Mouse (Mus musculus) embryonic facial prominence, embryonic 13.5 days (tissue): ENCODE measurements around the gene Frmd8. TPM values are rescaled to one million over a fixed set of nuclear protein-coding genes. Genes with fewer than 3 reads are reported as not detected.
A peak's percentile ranks its signal among the peaks of the same experiment; 100 is the strongest.

ENCODE experiments used
- ATAC-seq: fragments of 200-750 bp; cut with Nextera tagmentation; 2 replicates; pipeline ENCODE4 v1.8.0; 2017; ENCODE audit warnings: low read depth; ENCODE audit not compliant: insufficient number of reproducible peaks, insufficient read depth, low FRiP score, low TSS enrichment
- H3K27ac ChIP-seq: fragments of 300-500 bp; sonication (generic); 2 replicates; pipeline ENCODE4 v1.5.1; 2015; ENCODE audit warnings: moderate library complexity, mild to moderate bottlenecking, inconsistent platforms
- H3K27me3 ChIP-seq: fragments of 300-500 bp; sonication (generic); 2 replicates; pipeline ENCODE4 v1.6.1; 2015; ENCODE audit warnings: mild to moderate bottlenecking, inconsistent platforms
- H3K36me3 ChIP-seq: fragments of 300-500 bp; sonication (generic); 2 replicates; pipeline ENCODE4 v1.6.1; 2015; ENCODE audit warnings: mild to moderate bottlenecking, inconsistent platforms
- H3K4me1 ChIP-seq: fragments of 300-500 bp; sonication (generic); 2 replicates; pipeline ENCODE4 v1.6.1; 2015; ENCODE audit warnings: inconsistent platforms
- H3K4me2 ChIP-seq: fragments of 300-500 bp; sonication (generic); 2 replicates; pipeline ENCODE4 v1.6.1; 2015; ENCODE audit warnings: moderate library complexity, mild to moderate bottlenecking, inconsistent platforms
- H3K4me3 ChIP-seq: fragments of 300-500 bp; sonication (generic); 2 replicates; pipeline ENCODE4 v1.5.1; 2015; ENCODE audit warnings: mild to moderate bottlenecking, inconsistent platforms
- H3K9ac ChIP-seq: fragments of 300-500 bp; sonication (generic); 2 replicates; pipeline ENCODE4 v1.6.1; 2015; ENCODE audit warnings: mild to moderate bottlenecking, inconsistent platforms
- H3K9me3 ChIP-seq: fragments of 300-500 bp; sonication (generic); 2 replicates; pipeline ENCODE4 v1.6.1; 2016; ENCODE audit warnings: inconsistent platforms
- WGBS: fragments of 180-500 bp; shearing (Covaris S2); methylation state at CpG from one replicate; pipeline ENCODE4 v1.1.7; 2015; ENCODE audit warnings: mixed read lengths; 5-methylcytosine and 5-hydroxymethylcytosine counted together
- polyA plus RNA-seq: library from polyadenylated mRNA; unstranded; fragments of >200 nt; fragmentation: Nextera tagmentation; extraction: Ambion mirVana; gene quantifications from 2 replicates; pipeline ENCODE4 v1.2.1, GENCODE M21; 2015

Gene Frmd8
- polyA plus RNA-seq, 1 experiment from 2014 or later, result 30.6 TPM

DNA sequence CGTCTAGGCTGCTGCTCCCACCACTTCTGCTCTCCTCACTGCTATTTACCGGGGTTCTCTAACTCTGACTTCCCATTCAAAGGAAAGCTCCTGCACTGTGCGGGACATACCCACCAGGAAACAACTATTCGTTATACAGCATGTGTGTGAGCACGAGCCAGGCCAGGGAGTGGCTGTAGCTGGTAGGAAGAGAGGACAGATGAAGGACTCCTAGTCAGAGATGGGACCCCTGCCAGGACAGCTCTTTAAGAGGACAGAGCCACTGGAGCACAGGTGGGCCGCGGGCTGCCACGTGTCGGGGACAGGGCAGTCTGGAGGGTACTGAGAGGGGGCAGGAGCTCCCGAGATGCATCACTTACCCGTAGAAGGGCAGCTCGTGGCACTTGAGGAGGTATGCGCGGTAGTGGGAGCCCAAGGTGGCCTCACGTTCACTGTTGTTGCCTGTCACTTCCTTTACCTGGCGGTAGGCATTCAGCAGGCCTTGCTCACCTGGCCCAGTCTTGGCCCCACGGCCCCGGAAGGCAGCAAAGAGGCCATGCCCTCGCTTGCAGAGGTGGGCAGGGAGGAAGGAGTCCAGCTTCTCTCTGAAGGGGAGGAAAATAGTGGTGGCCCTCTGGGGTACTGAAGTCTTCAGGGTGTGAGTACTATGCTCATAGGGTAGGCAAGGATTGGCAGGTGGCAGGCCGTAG is 10.2 kb downstream of the Frmd8 start:
- 0 out of 2 replicates have a peak overlapping the region, but pooled peaks have one; percentile 16 for H3K9ac ChIP-seq
- ATAC-seq, result no peak
- H3K4me1 ChIP-seq, result no peaks in the 10 kb centered on the region
- H3K36me3 ChIP-seq, result peaks cover 99% of the 10 kb centered on the region
- no peak overlapping the region for H3K4me2 ChIP-seq
- H3K27ac ChIP-seq, result no peak overlapping the region
- no peaks in the 10 kb centered on the region for H3K9me3 ChIP-seq
- H3K27me3 ChIP-seq, result no peaks in the 10 kb centered on the region
- no peak overlapping the region for H3K4me3 ChIP-seq
- 92% methylated on average over 20 of the region's 20 CpGs for WGBS

DNA sequence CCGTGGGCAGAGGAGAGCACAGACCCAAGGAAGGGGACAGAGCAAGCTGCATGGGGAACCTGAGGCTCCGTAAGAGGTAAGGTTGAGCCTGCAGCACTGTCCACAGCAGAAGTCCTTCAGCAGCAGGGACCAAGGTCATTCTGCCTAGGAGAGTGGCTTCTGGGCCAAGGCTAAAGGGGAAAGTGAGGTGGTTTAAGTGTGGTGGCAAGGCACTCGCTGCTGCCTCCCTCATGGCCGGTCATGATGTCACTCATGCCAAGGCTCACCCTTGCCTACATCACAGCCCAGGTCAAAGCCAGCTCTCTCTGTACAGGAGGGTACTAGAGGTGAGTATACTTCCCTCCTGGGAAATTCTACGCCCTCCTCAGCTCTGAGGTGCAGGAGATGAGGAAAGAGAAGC is 11.3 kb downstream of the Frmd8 start:
- Histone ChIP-seq H3K4me1 (no peaks in the 10 kb centered on the region), H3K27ac (no peak overlapping the region), H3K4me2 (no peak overlapping the region), H3K4me3 (no peak overlapping the region), H3K9ac (no peak overlapping the region), H3K9me3 (no peaks in the 10 kb centered on the region), H3K27me3 (no peaks in the 10 kb centered on the region), H3K36me3 (peaks cover 99% of the 10 kb centered on the region)
- no peak for ATAC-seq
- WGBS, result 94% methylated on average over 5 of the region's 5 CpGs

DNA sequence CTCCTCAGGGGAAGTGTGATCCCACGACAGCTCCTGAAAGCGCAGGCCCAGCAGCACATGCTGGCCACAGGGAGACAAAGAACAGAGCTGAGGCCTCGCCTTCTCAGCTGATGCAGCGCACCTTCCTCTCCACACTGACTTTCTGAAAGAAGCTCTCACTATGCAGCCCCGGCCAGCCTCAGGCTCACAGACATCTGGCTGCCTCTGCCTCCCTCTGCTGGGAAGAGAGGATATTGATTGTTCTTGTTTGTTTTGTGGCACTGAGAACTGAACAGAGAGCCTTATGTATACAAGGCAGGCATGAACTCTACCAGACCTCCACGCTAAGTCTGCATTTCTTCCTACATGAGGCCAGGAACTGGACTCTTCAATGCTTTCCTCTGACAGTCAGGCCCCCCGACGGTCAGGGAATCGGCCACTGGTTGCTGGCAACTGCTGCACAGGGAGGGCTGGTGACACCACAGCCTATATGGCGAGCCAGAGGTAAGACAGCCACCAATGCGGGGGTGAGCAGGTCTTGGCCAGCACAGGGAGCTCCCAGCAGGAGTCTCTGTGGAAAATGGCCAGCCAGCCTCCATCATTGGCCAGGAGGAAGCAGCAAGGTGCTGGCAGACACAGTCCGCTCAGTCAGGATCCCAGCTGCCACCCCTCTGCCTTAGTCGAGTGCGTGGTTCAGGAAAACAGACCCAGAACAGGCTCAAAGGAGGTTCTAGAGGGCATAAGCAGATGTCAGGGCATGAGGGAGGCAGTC is 12.6 kb downstream of the Frmd8 start:
- Histone ChIP-seq H3K27me3 (no peaks in the 10 kb centered on the region), H3K27ac (no peak overlapping the region), H3K9me3 (no peaks in the 10 kb centered on the region), H3K4me2 (no peak overlapping the region), H3K36me3 (peaks cover 99% of the 10 kb centered on the region), H3K4me1 (no peaks in the 10 kb centered on the region), H3K4me3 (no peak overlapping the region), H3K9ac (no peak overlapping the region)
- WGBS, result over 99% methylated on average over 14 of the region's 14 CpGs
- no peak for ATAC-seq

DNA sequence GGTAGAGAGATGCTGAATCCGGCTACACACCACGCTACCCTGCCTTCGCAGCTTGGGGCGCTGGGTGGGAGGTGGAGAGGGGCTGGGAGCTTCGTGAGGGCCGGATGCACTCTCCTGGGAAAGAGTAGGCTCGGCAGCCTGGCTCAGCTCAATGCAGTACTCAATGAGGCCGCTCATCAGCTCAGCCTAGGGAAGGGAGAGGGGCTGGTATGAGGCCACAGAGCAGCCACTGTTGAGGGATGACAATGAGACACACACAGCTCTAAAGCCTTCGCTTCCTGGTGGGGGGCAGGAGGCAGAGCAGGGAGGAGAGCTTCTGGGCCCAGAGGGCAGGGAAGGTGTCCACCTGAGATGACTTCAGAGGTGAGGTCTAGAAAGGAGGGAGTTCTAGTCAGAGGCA is 18.5 kb downstream of the Frmd8 start:
- H3K4me2 ChIP-seq, result no peak overlapping the region
- no peaks in the 10 kb centered on the region for H3K27me3 ChIP-seq
- 58% methylated on average over 9 of the region's 9 CpGs for WGBS
- H3K36me3 ChIP-seq, result peaks cover 94% of the 10 kb centered on the region
- ATAC-seq, result no peak
- no peaks in the 10 kb centered on the region for H3K9me3 ChIP-seq
- H3K27ac ChIP-seq, result no peak overlapping the region
- peaks cover 3% of the 10 kb centered on the region; the same call in 1 of the 2 replicates for H3K4me1 ChIP-seq
- no peak overlapping the region for H3K4me3 ChIP-seq
- peak overlapping the region; percentile 11; the same call in 1 of the 2 replicates for H3K9ac ChIP-seq

DNA sequence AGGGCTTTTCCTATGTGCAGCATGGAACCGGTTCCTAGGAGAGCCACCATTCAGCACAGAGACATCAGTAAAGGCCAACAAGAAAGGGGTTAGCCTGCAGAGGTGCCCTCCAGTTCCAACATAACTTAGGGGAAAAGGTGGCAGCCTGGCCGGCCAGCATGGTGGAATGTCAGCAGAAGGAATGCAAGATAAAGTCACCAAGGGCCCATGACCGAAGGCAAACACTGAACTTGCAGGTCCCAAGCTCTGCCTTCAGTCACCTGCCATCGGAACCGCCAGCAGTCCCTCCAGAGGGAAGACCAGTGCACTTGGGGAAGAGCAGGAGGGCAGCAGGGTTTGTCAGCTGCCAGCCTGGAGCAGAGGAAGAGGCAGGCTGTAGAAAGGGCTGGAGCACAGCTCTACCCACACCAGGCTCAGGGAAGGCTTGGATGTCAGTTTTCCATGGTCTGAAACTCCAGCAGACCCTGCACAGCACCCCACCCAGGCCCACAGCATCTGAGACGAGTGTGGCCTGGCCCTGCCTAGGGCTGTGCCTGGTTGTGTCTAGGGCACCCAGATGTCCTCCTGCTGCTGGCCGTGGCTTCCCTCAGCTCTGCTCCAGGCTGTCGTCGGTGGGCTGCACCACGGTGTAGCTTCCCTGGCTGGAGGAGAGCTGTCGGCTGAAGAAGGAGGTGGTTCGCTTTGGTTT is 22.9 kb downstream of the Frmd8 start:
- 86% methylated on average over 12 of the region's 12 CpGs for WGBS
- Histone ChIP-seq H3K4me1 (peaks cover 38% of the 10 kb centered on the region), H3K4me3 (no peak overlapping the region), H3K36me3 (peaks cover 58% of the 10 kb centered on the region), H3K4me2 (no peak overlapping the region), H3K27ac (peak overlapping the region; percentile 62), H3K27me3 (no peaks in the 10 kb centered on the region), H3K9ac (0 out of 2 replicates have a peak overlapping the region, but pooled peaks have one; percentile 1), H3K9me3 (no peaks in the 10 kb centered on the region)
- ATAC-seq, result no peak

DNA sequence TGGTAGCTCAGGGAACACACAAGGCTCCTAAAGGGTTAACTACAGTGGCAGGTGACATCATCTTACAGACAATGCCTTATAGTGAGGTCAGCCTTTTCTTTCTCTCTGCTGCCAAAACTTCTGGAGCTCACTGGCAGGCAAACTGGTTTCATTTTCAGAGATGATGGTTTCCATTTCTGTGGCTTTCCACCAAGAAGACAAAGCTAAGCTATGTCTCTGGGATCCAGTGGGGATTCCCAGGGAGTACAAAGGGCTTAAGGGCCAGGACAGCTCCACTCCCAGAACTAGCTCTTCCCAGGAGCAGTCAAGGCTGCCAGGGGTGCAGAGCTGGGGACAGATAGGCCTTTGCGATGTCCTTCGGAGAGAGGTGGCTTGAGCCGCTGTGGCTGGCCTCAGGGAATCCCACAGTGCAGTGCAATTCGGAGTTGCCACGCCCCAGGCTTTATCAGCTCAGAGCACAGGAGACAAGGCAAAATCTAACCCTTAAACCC is 23.5 kb downstream of the Frmd8 start:
- H3K9ac ChIP-seq, result 0 out of 2 replicates have a peak overlapping the region, but pooled peaks have one; percentile 51
- no peak for ATAC-seq
- peaks cover 52% of the 10 kb centered on the region for H3K36me3 ChIP-seq
- WGBS, result 58% methylated on average over 5 of the region's 5 CpGs
- H3K4me1 ChIP-seq, result peaks cover 44% of the 10 kb centered on the region
- no peak overlapping the region for H3K4me2 ChIP-seq
- H3K9me3 ChIP-seq, result no peaks in the 10 kb centered on the region
- H3K27ac ChIP-seq, result peak overlapping the region; percentile 62
- no peak overlapping the region for H3K4me3 ChIP-seq
- H3K27me3 ChIP-seq, result no peaks in the 10 kb centered on the region

DNA sequence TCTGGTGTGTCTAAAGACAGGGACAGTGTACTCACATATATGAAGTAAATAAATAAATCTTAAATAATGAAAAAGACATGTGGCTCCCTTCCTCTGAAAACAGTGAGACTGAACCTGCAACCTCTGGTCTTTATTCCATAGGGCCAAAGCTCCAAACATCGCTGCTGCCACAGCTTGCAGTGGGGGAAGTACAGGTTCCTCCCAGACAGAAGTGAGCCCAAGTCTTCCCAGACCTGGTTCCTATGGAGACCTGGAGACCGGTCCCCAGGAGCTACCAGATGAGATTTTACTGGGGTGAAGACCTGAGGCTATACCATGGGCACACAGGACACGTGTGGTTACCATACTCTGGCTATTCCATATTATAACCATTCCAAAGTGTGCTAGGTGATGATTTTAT is 24.2 kb downstream of the Frmd8 start:
- H3K9me3 ChIP-seq, result no peaks in the 10 kb centered on the region
- peaks cover 49% of the 10 kb centered on the region for H3K4me1 ChIP-seq
- H3K4me3 ChIP-seq, result no peak overlapping the region
- no peak overlapping the region for H3K27ac ChIP-seq
- H3K9ac ChIP-seq, result no peak overlapping the region
- no peak for ATAC-seq
- H3K36me3 ChIP-seq, result peaks cover 45% of the 10 kb centered on the region
- H3K4me2 ChIP-seq, result no peak overlapping the region
- no peaks in the 10 kb centered on the region for H3K27me3 ChIP-seq
- WGBS, result 78% methylated on average over 3 of the region's 3 CpGs

DNA sequence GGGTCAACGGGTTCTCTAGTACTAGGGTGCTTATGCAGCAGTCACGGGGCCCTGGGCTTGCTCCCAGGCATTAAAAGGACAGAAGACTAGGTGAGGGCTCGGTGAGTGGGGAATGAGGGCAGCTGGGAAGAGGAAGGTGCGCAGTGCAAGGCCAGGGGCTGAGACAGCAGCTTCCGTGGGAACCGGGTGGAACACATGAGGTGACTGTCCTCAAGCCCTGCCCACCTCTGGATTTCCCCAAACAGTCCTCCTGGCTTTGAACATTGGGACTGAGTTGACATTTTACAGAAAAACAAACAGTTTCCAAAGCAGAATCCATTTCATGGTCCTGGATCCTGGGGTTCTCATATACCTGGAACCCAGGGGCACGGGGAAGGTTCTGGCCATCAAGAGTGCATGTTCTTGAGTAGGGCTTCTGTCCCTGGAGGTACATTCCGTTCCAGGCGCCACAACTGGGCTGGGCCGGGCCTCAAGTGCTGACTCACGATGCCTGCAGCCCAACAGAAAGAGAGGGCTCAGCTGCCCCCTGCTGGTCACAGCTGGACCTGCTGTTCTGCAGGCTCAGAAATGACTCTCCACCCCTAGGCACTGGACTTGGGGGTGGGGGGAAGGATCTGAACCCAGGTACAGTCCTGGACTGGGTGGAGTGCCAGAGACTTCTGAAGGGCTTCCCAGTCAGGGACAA is 25.1 kb downstream of the Frmd8 start:
- WGBS, result 29% methylated on average over 11 of the region's 11 CpGs
- H3K4me1 ChIP-seq, result peaks cover 54% of the 10 kb centered on the region

DNA sequence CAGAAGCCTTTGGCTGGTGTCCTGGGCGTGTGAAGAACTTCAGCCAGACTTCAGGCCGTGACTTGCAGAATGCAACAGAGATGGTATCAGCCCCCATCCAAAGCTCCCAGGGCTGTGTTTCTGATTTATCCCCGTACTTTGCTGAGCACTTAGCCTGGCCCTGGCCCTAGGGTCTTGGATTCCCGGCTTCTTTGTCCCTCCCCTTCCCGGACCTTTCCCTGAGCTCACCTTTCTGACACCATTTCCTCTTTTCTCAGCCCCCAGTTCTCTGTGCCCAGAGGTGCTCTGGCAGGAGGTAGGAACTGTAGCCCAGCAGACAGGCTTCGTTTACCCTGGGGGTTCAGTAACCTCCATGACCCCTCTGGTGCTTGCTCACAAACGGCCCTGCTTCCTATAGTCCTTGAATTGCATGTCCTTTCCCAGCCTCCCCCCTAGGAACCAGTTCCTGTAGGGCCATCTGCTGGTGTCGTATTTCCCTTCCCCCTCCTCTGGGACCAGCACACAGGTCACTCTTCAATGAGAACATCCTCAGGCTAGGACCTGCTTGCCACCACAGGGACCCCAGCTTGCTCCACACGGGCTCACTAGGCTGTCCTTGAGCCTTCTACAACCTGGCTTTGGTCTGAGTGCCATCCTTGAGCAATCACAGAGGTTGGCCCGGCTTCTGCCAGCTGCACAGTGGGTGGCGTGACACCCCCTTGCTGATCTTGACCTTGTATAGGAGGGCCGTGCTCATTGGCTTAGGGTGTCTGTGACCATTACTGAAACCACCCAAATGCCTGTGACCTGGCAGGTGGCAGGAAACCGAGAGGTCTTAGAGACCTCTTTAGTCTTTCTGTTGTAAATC is 26.0 kb downstream of the Frmd8 start:
- Histone ChIP-seq H3K4me3 (0 out of 2 replicates have a peak overlapping the region, but pooled peaks have one; percentile 7), H3K4me2 (peak overlapping the region; percentile 63), H3K9me3 (no peaks in the 10 kb centered on the region), H3K27me3 (no peaks in the 10 kb centered on the region), H3K36me3 (peaks cover 29% of the 10 kb centered on the region), H3K4me1 (peaks cover 63% of the 10 kb centered on the region), H3K27ac (peak overlapping the region; percentile 98), H3K9ac (peak overlapping the region; percentile 73)
- WGBS, result 30% methylated on average over 13 of the region's 13 CpGs
- no peak for ATAC-seq

More for the DNA sequence above, 25.1 kb downstream of the Frmd8 start:
- Histone ChIP-seq H3K4me3 (peak overlapping the region; percentile 14; the same call in 1 of the 2 replicates), H3K36me3 (peaks cover 36% of the 10 kb centered on the region), H3K9ac (peak overlapping the region; percentile 36), H3K27me3 (no peaks in the 10 kb centered on the region), H3K4me2 (peak overlapping the region; percentile 20), H3K27ac (peak overlapping the region; percentile 98), H3K9me3 (no peaks in the 10 kb centered on the region)
- 0 out of 2 replicates have a peak, but pooled peaks have one; percentile 12 for ATAC-seq

DNA sequence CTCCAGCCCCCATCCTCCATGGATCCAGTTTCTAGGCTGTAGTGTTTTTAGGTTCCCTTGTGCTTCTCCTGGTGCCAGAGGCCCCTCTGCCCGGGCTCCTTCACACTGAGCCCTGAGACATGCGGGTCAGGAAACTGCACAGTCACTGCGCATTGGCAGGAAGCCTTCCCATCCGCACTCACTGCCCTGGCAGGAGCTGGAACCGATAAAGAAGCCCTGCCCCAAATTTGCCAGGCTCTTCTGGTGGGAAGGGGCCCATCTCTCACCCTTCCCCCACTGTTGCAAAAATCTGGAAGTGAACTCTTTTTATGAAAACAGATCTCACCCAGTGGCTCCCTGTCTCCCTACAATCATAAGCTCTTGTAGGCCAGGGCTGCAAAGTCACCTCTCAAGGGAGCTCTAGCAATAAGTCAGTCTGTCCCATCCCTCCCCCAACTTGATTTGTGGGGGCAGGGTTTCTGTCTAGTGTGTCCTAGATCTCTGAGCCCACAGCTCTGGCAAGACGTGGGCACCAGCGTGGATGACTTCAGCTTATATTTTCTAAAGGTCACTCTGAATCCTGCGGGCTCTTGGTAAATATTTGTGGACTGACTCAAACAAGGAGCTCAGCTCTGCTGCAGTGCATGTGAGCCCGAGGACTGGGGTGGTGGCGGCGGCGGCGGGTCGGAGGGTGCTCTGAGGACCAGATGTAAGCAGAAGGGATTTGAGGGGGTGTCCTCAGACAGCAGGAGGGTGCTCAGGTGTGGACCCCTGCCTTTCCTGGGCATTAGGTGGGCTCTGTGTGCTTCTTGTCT is 26.8 kb downstream of the Frmd8 start:
- H3K27ac ChIP-seq, result peak overlapping the region; percentile 98
- H3K4me3 ChIP-seq, result no peak overlapping the region
- H3K4me1 ChIP-seq, result peaks cover 71% of the 10 kb centered on the region
- H3K27me3 ChIP-seq, result no peaks in the 10 kb centered on the region
- peak overlapping the region; percentile 73 for H3K9ac ChIP-seq
- no peak for ATAC-seq
- 32% methylated on average over 14 of the region's 14 CpGs for WGBS
- H3K9me3 ChIP-seq, result no peaks in the 10 kb centered on the region
- H3K4me2 ChIP-seq, result peak overlapping the region; percentile 63
- peaks cover 25% of the 10 kb centered on the region for H3K36me3 ChIP-seq
